Mouse (Mus musculus) ovary, postnatal 10 days (tissue): ENCODE measurements around the gene Commd9.

Experiments
- DNase-seq: peaks from one replicate; pipeline ENCODE4 v3.0.0; 2022; ENCODE audit warnings: low spot score

Gene Commd9

DNA sequence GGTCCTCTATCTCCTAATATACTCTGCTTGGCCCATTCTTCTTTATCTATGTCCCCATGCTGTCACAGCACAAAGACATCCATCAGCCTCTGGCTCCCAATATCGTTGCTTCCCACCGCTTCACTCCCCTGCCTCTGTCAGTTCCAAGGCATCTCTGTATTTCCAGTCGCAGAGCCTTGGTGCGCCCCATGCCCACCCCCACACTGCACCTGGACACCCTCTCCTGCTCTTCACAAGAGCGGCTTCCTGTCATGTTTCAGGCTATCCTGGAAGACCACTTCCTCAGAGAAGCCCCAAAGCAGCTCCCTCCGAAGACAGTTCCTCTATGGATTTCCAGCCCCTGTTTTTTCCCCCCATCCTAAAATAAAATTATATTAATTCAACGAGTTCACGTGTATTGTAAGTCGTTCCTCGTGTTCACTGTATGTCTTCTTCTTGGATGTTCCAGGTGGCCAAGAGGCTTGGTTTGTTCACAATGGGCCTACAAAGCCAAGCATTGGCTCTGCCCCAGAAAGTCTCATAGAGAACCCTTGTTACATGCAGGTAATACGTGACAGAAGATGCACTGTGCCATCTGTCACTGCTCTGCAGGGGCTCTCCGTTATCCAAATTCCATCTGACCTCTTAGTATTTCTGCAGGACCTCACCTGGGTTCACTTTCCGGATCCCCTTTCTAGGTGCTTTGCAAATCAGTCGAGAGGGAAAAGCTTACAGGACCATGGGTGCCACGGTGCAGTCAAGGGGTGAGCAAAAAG is 23.5 kb downstream of the Commd9 start:
- no peak for DNase-seq

DNA sequence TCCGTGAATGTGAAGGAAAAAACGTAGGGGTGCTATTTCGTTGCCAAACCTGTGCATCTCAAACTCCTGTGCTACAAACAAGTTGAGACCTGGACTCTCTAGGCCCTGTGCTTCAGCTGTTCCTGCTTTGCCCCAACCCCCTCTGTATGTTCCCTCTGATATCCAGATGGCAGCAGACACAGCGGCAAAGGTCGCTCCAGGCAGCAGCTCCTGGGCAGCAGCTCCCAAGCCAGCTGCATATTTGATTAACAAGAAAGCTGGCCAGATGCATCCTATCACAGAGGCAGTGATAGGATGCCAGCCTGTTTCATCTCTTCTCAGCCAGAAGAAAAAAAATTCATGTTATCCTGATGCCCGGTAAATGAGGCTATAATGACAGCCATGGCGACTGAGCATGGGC is 32.5 kb downstream of the Commd9 start:
- DNase-seq, result no peak

GRCm38 (mm10) chr2:101920136-101920554 is 34.1 kb downstream of the Commd9 start:
- DNase-seq, result no peak

DNA sequence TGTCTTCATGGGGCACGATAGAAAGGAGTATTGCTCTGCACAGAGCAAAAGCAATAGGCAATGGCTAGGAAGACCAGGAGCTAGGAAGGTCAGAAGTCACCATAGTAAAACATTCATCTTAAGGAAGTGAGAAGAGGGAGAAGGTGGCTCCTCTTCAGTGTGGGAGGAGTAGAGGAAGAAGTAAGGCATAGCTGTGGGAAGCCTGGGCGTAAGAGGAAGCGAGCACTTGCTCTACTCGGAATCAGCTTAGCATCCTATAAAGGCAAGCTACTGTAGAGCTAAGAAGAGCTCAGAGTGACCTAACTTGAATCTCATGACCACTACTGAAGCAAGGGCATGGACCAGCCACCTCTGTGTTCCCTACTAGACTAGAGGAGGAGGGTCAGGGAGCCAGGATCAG is 36.3 kb downstream of the Commd9 start:
- DNase-seq, result no peak

DNA sequence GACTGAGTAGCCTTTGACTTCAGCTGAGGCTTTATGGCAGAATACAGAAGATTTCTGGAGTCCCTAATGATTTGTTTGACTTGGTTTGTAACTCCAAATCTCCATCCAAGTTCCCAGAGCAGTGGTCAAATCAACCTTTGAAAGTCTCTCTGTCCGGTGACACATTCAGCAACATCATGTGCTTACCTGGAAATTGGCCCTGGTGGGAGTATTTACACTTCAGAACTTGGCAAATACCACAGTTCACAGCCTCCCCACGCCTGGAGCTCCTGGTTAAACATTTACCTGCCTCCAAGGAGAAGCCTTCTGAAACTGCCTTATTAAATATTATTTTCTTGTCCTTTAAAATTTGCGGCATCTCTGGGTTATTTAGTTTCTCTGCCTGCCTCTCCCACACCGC is 37.1 kb downstream of the Commd9 start:
- DNase-seq, result no peak

GRCm38 (mm10) chr2:101925183-101925582 is 39.1 kb downstream of the Commd9 start:
- DNase-seq, result no peak

GRCm38 (mm10) chr2:101925591-101926188 is 39.6 kb downstream of the Commd9 start:
- no peak for DNase-seq

GRCm38 (mm10) chr2:101932169-101932936 is 46.3 kb downstream of the Commd9 start:
- DNase-seq, result no peak

DNA sequence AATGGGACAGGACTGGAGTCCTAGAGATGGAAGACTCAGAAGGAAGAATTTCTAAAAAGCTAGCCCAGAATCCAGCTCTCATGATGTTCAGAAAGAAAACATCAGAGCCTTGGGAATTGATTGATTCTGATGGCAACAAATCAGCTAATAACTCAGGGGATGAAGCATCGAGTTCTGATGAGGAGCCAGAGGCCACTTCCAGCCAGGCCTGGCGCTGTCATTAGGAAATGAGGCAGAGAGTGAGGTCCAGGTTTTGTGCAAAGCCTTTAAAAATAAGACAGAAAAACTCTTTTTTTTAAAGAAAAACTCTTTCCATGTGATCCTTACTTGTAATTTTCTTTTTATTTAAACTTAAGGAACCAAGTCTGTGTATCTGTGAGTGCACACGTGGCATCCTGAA is 47.3 kb downstream of the Commd9 start:
- DNase-seq, result no peak

- no peak for DNase-seq
These were observed 49.0 kb downstream of the Commd9 start for GRCm38 (mm10) chr2:101935006-101935405.

- no peak for DNase-seq
These were observed 64.9 kb downstream of the Commd9 start for GRCm38 (mm10) chr2:101950716-101951520.
